Mouse (Mus musculus) adrenal gland, adult 18-20 months (tissue): ENCODE results near the gene Lyzl6. TPM values are rescaled to one million over a fixed set of nuclear protein-coding genes. Genes with fewer than 3 reads are reported as not detected.

ENCODE experiments used
- DNase-seq, 2 experiments: peaks; one replicate each; pipeline ENCODE4 v3.0.0; 2021 to 2022; ENCODE audit warnings: low spot score in 2 of 2
- long read RNA-seq, 2 experiments: library from polyadenylated mRNA; stranded (forward); transcript quantifications; one replicate each; pipeline ENCODE4 v2.0.0; 2021
- total RNA-seq, 2 experiments: library from RNA; stranded (reverse); gene quantifications; 1 replicate in 1 of 2; 2 replicates in 1 of 2; pipeline ENCODE4 v1.2.3; 2021

Gene Lyzl6
- not detected for total RNA-seq
- long read RNA-seq, experiment 1: 0 reads
- long read RNA-seq, experiment 2: 0 reads

GRCm38 (mm10) chr11:103638790-103639189 is at the start of gene Lyzl6:
Gene Lyzl6, minus strand, starts transcription at chr11:103638890.
- DNase-seq: no peak

- DNase-seq: no peak
Observed at GRCm38 (mm10) chr11:103686706-103687105, 48.0 kb upstream of the Lyzl6 start.

GRCm38 (mm10) chr11:103685261-103685736 is 46.6 kb upstream of the Lyzl6 start:
- no peak for DNase-seq

- peak; percentile 48 to 57 for DNase-seq
Observed at GRCm38 (mm10) chr11:103683667-103684334, 45.1 kb upstream of the Lyzl6 start.

- peak; percentile 49 to 53 for DNase-seq
Observed at GRCm38 (mm10) chr11:103677042-103677441, 38.4 kb upstream of the Lyzl6 start.

- DNase-seq: peak in 1 of 2 experiments; percentile 48
Observed at GRCm38 (mm10) chr11:103675556-103675955, 36.9 kb upstream of the Lyzl6 start.

- DNase-seq: no peak
Observed at GRCm38 (mm10) chr11:103666907-103667426, 28.3 kb upstream of the Lyzl6 start.

GRCm38 (mm10) chr11:103666181-103666906 is 27.7 kb upstream of the Lyzl6 start:
- DNase-seq: no peak

GRCm38 (mm10) chr11:103665695-103666094 is 27.0 kb upstream of the Lyzl6 start:
- DNase-seq: no peak

GRCm38 (mm10) chr11:103663119-103663518 is 24.4 kb upstream of the Lyzl6 start:
- DNase-seq: no peak

- no peak for DNase-seq
Observed at GRCm38 (mm10) chr11:103662546-103662945, 23.9 kb upstream of the Lyzl6 start.

GRCm38 (mm10) chr11:103661863-103662262 is 23.2 kb upstream of the Lyzl6 start:
- DNase-seq: no peak

- DNase-seq: no peak
Observed at GRCm38 (mm10) chr11:103658189-103658588, 19.5 kb upstream of the Lyzl6 start.

- peak; percentile 35 to 40 for DNase-seq
Observed at GRCm38 (mm10) chr11:103656520-103656919, 17.8 kb upstream of the Lyzl6 start.

- DNase-seq: no peak
Observed at GRCm38 (mm10) chr11:103653359-103653965, 14.8 kb upstream of the Lyzl6 start.

- no peak for DNase-seq
Observed at GRCm38 (mm10) chr11:103651426-103651825, 12.7 kb upstream of the Lyzl6 start.

- no peak for DNase-seq
Observed at GRCm38 (mm10) chr11:103649983-103650493, 11.3 kb upstream of the Lyzl6 start.

GRCm38 (mm10) chr11:103649301-103649982 is 10.8 kb upstream of the Lyzl6 start, which contains the start of gene Rprml:
Gene Rprml, plus strand, starts transcription at chr11:103649570.
- no peak for DNase-seq

GRCm38 (mm10) chr11:103648656-103649055 is 10.0 kb upstream of the Lyzl6 start:
- DNase-seq: no peak

- DNase-seq: no peak
Observed at GRCm38 (mm10) chr11:103647921-103648620, 9.4 kb upstream of the Lyzl6 start.
